Mouse (Mus musculus) layer of hippocampus, adult 18-20 months (tissue): Measurements from ENCODE around the gene Tbx6. TPM values are rescaled to one million over a fixed set of nuclear protein-coding genes. Genes with fewer than 3 reads are reported as not detected.

Source experiments
- DNase-seq, 2 experiments: peaks; one replicate each; pipeline ENCODE4 v3.0.0; 2022; ENCODE audit warnings: low spot score in 2 of 2
- long read RNA-seq: library from polyadenylated mRNA; stranded (forward); transcript quantifications from one replicate; pipeline ENCODE4 v2.0.0, GENCODE M21; 2021
- total RNA-seq, 2 experiments: library from RNA; stranded (reverse); gene quantifications; 2 replicates each; pipeline ENCODE4 v1.2.3; 2021

The Tbx6 gene
- under 1 TPM; 0.56 to 0.64 TPM for total RNA-seq
- long read RNA-seq, partial matches to known transcripts = 0 of 1 reads
- long read RNA-seq, other reads (novel, unspliced or antisense) = 1 of 1 reads

DNA sequence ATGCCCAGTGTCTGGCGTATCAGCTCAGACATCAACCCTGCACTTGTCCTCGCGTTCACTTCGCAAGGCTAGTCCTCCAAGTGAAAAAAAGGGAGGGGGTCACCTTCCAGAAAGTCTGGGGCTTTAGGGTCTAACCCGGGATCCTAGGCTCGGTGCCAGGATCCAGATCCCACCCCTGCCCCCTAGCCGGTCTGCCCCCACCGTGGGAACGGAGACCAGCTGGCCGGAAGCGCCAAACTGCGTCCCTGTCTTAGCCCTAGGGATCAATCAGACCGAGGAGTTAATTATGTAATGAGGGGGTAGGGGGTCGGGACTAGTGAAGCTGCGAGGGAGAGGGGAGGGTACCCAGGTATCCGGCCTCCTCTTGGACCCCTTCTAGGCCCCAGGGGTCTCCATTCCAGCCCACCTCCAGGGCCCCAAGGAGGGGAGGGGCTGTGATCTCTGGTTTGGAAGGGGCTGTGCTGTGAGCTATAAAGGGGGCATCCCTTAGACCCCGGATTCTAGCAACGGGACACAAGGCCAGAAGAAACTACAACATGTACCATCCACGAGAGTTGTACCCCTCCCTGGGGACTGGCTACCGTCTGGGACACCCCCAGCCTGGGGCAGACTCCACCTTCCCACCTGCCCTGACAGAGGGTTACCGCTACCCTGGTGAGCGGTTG is at the start of gene Tbx6:
Gene Tbx6, plus strand, starts transcription at position 513 of the 665 bp plus-strand sequence.
- DNase-seq = no peak

DNA sequence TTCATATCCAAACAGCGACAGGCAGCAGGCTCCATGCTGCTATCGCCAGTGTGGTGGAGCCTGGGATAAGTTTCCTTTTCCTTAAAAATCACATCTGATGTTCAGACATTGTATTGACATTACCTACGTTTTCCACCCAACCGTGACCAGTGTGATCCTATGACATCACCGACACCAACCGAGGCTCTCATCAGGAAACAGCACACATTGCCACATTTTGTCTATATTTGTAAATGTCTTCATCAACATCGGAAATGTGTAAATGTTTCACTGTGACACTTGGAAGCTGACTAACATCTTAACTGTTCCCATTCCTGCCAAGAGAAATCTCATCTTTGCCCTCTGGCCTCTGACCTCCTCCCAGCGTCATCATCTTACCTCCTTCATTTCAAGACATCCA is 45.2 kb upstream of the Tbx6 start:
- DNase-seq = no peak

DNA sequence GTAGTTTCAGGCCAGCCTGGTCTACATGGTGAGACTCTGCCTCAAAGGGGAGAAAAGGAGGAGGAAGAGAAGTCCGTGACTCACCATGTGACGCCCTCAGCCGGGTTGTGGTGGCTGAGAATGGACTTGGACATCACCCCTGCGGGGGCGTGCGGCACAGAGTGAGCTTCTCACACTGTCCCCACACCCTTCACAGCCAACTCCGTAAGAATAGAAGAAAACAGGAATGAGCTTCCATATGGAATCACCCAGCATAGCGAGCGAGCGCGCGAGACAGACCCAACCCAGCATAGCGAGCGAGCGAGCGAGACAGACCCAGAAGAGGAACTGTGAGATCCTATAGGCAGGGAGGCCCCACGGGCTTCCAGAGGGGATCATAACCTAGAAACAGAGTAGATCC is 41.7 kb upstream of the Tbx6 start:
- no peak for DNase-seq

DNA sequence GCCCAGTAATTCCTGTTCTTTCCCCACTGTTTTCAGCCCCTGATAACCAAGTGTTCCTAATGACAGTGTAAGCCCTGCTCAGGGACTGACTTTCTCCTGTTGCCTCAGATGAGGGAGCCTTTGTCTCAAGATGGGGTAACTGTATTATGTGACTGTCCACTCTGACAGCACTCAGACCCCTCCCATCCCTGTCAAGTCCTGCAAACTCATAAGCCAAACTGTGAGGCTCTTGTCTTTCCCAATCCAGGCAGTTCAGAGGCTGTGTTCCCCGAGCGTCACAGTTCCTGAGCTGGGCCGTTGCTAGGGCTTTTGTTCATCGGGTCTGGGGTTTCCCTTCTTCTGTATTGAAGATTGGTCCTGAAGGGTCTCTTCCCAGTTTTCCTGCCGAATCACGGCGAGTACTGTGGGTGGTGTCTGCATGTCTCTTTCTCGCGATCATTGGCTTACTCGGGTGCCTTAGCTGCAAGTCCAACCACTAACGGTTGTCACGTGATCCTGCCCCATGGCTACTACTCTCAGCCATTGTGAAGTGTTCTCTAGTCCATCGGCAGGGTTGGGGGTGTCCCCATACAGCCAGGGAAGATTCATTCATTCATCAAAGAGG is 41.0 kb upstream of the Tbx6 start:
- DNase-seq = no peak

DNA sequence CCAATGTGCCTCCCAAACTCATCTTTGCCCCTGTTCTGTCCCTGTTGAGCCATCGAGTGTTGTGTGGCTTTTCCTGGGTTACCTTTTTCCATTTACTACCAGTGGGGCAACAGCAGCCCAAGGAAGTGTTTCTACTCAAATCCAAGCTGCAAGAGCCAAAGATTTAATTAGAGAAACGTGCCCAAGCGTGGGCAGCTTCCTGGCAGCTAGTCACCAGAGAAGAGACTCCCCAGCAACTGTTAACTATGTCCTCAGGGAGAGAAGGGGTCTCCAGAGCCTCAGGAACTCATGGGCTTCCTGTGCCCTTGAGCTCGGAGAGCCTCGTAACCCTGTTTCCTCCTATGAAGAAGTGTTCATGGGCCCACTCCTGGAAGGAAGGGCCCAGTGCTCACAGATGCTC is 40.3 kb upstream of the Tbx6 start:
- no peak for DNase-seq

DNA sequence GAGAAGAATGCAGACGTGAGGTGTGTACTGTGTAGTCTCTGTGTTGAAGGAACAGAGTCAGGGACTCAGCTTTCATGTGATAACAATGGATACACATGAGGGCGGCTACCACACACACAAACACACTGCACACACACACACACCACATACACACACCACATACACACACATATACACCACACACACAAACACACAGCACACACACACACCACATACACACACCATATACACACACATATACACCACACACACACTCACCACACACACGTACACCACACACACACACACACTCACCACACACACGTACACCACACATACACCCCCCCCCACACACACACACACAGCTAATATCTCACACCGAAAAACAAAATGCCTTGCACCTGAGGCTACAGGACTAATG is 39.8 kb upstream of the Tbx6 start:
- DNase-seq = no peak

DNA sequence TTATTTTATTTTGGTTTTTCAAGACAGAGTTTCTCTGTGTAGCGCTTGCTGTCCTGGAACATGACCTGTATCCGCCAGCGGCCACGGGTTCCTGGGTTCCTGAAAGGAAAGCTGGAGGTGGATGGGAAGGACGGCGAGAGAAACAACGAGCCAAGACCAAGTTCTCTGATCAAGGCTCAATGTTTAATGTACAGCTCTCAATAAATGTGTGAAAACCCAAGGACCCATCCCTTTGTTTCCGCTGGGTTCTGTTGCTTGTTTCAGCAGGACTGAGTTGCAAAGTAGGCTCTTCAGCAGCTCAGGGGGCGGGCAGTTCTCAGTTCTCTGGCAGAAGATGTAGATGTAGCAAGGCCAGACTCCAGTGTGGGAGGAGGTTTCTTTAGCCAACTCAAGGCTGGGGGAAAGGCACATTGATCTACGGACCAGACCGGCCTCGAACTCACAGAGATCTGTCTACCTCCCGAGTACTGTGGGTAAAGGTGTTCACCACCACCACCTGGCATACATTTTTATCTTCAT is 39.3 kb upstream of the Tbx6 start:
- DNase-seq = no peak

DNA sequence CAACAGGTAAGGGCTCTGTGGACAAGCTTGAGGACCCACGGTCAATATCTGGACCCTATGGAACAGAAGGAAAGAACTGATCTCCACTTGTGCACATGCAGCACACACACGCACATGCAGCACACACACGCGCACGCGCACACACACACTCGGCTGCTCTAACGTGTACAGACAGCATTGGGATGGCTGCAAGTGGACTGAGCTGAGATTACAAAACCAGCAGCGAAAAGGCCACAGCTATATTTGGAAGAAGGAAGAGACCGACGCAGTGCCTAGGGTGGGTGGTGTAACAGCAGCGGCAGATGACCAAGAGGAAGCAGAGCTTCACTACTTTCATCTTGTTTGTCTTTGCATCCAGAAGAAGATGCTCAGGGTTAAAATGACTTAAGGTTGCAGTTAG is 35.2 kb upstream of the Tbx6 start:
- DNase-seq = no peak

DNA sequence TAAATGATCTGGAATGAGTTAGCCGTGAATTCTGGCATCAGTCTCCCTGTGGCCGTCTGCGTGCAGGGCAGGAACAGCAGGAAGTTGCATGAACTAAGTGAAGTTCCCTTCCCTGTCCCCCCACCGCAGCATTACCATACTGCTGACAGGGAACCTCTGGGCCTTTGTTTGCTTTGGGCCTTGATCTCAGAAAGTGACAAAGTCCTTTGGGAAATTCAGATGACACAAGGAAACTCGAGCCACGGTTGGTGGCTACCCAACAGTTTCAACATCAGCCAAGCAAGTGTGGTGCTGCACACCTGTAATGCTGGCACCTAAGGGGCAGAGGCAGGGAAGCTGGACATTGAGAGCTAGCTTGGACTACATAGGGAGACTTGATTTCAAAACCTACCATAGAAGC is 34.5 kb upstream of the Tbx6 start:
- no peak for DNase-seq

DNA sequence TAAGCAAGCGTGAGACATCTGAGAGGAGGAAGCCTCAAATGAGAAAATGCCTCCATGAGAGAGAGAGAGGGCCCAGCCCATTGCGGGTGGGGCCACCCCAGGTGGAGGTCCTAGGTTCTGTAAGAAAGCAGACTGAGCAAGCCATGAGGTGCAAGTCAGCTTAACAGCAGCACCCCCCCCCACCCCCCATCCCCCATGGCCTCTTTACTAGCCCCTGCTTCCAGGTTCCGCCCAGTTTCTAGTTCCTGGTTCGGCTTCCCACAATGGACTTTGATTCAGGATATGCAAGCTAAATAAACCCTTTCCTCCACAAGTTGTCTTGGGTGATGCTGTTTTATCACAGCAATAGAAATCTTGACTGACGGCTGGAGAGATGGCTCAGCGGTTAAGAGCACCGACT is 32.5 kb upstream of the Tbx6 start:
- DNase-seq = no peak

DNA sequence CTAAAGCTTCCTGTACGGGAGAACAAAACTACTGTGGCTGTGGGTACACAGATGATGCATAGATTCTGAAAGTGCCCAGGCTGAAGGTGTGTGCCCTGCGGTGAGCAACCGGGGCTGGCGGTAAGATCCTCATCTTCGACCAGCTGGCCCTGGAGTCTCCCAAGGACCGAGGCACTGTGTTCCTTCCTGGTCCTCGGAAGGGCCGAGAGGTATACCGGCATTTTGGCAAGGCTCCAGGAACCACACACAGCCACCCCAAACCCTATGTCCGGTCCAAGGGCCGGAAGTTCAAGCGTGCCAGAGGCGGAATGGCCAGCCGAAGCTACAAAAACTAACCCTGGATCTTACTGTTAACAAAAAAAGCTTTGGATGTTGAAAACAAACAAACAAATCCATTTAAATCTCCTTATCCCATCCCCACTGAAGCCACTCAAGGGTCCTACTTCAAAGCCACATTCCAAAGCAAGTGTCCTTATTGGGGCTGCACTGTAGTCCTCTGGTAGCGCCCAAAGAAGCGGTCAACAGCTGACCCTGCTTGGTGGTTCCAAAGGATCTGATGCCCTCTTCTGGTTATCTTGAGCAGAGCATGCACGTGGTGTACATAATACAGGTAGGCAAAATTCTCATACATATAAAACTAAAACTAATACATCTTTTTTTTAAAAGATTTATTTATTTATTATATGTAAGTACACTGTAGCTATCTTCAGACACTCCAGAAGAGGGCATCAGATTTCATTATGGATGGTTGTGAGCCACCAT is 31.5 kb upstream of the Tbx6 start:
- DNase-seq = no peak

DNA sequence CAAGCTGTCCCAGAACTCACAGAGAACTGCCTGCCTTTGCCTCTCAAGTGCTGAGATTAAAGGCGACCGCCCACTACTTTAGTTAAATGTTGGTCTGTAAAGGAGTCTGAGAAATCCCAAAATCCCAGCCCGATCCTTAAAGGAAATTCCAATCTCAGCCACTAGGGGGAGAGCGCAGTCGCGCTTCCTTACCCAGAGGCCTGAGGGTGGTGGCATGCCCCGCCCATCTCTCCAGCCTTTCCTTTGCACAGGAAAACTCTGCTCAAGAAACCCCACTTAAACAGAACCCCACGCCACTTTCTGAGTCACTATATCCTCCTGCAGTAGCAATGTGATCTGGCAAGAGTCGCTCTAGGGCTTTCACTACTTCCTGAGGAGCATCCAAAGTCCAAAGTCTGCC is 26.4 kb upstream of the Tbx6 start:
- DNase-seq = peak in 1 of 2 experiments; percentile 81

DNA sequence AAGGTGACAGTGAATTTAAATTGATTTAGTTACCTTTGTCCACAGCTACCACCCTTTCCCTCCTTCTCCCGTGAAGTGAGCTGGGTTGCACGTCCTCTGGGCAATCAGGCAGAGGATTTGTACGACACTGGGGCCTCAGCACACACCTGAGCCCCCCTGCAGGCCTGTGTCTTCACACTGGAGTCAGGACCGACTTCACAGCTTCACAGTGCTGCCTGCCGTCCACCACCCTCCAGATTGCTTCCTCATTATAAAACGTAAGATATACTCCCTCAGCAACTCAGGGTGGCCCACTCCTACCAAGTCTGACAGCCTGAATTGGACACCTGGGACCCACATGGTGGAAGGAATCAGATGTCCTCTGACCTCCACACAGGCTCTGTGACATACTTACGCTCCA is 22.7 kb upstream of the Tbx6 start:
- DNase-seq = no peak

DNA sequence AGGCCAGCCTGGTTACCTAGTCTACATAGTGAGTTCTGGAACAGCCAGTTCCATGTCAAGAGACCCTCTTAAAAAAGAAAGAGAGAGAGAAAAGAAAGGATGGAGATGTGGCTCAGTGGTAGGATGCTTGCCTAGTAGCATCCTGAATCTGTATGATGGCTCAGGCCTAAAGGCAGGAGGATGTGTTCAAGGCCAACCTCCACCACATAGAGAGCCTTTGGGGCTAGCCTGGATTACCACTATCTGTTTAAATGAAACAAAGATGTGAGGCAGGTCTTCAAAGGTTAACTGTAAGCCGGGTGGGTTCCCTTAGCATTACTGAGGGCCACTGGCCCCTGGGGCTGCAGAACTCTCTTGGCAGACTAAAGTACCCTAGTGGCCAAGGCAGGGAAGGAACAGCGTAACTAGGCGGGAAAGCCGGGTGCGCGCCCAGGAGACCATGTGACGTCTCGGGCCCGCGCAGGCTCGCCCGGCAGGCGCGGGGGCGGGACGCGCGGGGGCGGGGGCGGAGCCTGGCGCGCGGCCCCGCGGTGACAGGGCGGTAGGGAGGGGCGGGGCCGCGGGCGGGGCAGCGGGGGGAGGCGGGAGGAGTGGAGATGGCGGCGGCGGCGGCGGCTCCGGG is 22.1 kb upstream of the Tbx6 start, which contains the start of gene Mapk3:
Gene Mapk3, plus strand, starts transcription at position 552 of the 622 bp plus-strand sequence.
- DNase-seq = peak; percentile 80 to 92

DNA sequence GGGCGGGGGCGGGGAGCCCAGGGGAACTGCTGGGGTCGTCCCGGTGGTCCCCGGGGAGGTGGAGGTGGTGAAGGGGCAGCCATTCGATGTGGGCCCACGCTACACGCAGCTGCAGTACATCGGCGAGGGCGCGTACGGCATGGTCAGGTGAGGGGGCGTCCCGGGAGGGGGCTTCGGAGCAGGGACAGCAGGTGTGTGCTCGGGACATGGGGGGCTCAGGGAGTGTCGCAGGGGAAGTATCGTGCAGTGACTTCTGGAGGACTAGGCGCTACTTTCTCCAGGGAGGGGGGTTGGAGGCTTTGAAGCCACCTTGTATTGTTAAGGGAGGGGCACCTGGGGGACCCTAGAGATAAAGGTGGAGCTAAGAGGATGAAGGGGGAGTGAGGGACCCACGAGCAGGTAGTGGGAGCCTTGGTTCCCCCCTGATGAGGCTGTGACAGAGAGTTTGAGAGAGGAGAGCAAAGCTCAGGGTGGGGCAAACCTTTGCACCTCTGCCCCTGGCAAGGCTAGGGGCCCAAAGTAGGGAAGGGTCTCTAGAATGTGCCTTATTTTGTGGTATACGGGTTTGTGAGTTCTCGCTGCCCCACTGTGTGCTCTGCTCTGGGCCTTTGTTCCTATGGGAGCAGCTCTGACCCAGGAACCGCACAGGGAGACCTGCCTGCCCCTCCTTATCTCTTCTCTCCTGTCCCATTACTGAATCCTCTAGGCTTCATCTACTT is 21.5 kb upstream of the Tbx6 start:
- DNase-seq = no peak

DNA sequence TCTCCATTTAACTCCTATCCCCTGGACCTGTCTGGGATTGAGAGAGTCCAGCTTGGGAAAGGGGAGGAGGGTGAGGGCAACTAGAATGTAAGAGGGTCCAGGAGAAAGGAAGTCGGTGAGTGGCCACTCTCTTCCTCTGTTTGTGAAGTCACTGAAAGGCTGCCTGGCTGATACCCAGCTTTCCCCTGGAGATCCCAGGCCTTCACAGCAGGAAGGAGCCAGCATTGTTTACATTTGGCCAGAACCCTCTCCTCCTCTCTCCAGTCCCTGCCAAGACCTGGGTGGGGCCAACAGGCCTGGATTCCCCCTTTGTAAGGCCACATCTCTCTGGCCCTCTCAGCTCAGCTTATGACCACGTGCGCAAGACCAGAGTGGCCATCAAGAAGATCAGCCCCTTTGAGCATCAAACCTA is 20.9 kb upstream of the Tbx6 start:
- DNase-seq = no peak

DNA sequence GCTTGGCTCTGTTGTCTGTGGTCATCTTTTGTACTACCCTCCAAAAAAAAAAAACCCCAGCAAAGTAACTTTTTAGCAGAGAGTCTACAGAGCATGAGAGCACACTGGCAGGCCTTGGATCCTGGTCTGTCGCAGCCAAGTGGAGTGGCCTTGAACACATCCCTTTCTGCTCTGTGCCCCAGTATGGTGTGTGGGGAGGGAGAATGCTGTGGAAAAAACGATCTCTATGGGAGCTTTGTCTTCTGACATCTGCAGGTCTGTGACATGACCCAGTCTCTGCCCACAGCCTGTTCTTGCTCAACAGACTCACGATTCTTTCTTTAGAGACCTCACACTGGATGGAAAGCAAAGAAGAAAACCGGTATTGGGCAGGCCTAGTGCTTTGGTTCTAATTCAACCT is 20.3 kb upstream of the Tbx6 start:
- DNase-seq = no peak

DNA sequence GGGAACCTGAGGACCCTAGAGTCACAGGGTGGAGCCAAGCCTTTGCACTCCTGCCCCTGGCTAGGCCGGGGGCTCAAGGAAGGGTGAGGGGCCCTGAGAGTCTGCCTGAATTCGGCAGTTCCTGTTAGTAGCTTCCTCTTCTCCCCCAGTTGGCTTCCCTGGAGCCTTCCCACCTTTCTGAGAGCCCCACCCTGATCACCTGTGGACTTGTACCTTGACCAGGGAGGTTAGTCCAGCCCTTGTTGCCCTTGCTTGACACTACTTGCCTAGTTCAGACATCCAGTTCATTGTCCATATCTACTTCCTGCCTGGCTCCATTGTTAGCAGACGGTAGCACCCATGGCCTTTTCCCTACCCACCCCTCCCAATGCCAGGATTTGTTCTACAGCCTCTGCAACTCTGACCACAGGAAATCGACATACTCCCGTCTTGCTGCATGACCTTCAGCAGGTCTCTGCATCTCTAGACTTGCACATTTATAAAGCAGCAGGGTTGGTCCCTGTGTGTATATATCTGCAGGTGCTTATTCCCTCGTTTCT is 19.7 kb upstream of the Tbx6 start:
- no peak for DNase-seq

DNA sequence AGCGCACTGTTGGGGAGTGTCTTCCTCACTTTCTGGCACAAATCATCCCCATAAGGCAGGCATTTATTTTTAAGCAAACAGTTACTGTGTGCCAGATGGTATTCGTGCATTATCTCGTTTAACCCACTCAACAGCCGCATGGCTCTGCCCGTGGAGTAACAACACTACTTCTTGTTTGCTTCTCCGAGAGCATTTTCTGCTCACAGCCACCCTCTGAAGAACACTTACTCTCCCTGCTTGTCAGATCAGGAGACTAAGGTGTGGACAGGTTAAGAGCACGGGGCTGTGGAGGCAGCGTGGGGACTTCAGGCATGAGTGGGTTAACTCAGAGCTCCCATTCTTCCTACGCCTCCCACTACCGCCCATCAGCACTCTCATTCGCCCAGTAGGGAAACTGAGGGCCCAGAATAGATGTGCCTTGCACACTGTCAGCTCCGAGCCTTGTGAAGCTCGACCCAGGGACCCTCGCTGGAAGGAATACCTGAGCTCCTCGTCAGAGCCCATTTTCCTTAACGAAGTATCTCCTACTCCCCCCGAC is 18.7 kb upstream of the Tbx6 start:
- peak; percentile 68 to 88 for DNase-seq

DNA sequence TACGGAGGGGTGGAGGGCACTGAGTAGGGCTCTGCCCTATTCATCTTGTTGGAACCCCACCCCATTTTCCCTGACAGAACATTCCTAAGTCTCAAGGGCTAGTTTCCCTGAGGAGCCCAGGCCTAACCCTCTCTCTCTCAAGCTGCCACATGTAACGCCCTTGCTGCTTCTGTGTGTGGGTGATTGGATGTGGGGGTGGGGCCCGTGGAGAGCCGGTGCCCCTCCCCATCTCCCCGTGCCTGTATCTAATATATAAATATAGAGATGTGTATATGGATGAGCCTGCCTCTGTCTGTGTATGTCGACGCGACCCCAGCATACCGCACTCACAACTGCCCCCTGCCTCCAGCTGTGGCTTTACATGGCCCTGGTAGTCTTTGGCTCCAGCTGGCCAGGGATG is 15.7 kb upstream of the Tbx6 start:
- no peak for DNase-seq
